Mouse (Mus musculus) neutrophil, adult 65 days (primary cell): Measurements from ENCODE around the gene Olfr690. TPM values are rescaled to one million over a fixed set of nuclear protein-coding genes. Genes with fewer than 3 reads are reported as not detected.

Experiments
- total RNA-seq: library from RNA; stranded (reverse); gene quantifications from 2 replicates; pipeline ENCODE4 v1.2.4, GENCODE M21; 2023

The Olfr690 gene
- not detected in 2 replicates for total RNA-seq

GRCm38 (mm10) chr7:105334004-105334403 lies at the start of gene Olfr690:
Gene Olfr690 (minus strand): TSS chr7:105334104.

GRCm38 (mm10) chr7:105374866-105375265 lies 41.0 kb upstream of the Olfr690 start, which contains the start of gene Gm5901:
Gene Gm5901 (plus strand): TSS chr7:105375038.

GRCm38 (mm10) chr7:105367930-105368329 lies 34.0 kb upstream of the Olfr690 start, which contains the start of gene Olfr692:
Gene Olfr692 (plus strand): TSS chr7:105368230.

GRCm38 (mm10) chr7:105342170-105342569 lies 8.3 kb upstream of the Olfr690 start, which contains the start of gene Olfr691:
Gene Olfr691 (minus strand): TSS chr7:105342270.

DNA sequence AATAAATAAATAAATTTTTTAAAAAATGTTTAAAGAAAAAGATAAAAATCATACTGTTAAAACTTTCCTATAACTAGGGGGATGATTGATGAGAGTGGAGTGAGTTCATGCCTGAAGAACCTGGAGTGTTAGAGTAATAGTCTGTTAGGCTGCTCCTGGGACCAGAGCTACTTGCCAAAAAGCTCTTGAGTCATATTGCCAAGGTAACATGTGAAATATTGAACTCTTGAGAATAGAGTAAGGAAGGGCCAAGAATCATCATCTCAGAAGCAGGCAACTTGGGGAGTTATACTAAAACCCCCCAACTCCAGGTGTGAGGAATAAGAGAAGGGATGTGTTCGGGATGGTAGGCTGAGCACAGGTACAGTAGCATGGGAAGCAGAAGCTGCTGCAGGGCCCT lies 23.0 kb downstream of the Olfr690 start, which contains the start of gene Olfr689:
Gene Olfr689 (plus strand): TSS at position 301 of the 400 bp plus-strand sequence.

DNA sequence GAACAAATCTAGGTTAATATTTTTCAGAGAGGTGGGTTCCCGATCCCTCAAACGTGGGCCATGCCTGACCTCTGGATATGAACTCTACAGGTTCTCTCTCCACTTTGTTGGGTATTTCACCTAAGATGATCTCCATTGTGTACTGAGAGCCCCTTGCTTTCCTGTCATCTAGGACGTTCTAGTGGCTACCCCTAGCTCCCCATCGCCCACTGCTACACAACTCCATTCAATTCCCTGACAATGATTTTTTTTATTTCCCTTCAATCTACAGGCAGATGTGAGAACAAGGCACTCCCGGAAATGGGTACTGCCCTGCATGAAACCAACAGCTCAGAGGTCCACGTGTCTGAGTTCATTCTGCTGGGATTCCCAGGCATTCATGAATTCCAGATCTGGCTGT lies 46.1 kb downstream of the Olfr690 start, which contains the start of gene Olfr688:
Gene Olfr688 (plus strand): TSS at position 301 of the 400 bp plus-strand sequence.

Other genes starting within 250 kb of the Olfr690 start
- gene Olfr680-ps1, start 241.3 kb downstream of the Olfr690 start, total RNA-seq, result not detected in 2 replicates
- gene Olfr681, start 217.3 kb downstream of the Olfr690 start, total RNA-seq, result not detected in 2 replicates
- gene Olfr683, start 187.1 kb downstream of the Olfr690 start, total RNA-seq, result not detected in 2 replicates
- not detected in 2 replicates for gene Olfr684, start 170.5 kb downstream of the Olfr690 start, total RNA-seq
- not detected in 2 replicates for gene Olfr685, start 148.1 kb downstream of the Olfr690 start, total RNA-seq
- gene Olfr686, start 126.6 kb downstream of the Olfr690 start, total RNA-seq, result not detected in 2 replicates
- gene Olfr688, start 46.0 kb downstream of the Olfr690 start, total RNA-seq, result not detected in 2 replicates
- not detected in 2 replicates for gene Olfr689, start 22.9 kb downstream of the Olfr690 start, total RNA-seq
- gene Olfr691, start 8.2 kb upstream of the Olfr690 start, total RNA-seq, result 0.27 and 0.32 TPM in 2 replicates
- gene Olfr692, start 34.1 kb upstream of the Olfr690 start, total RNA-seq, result not detected in 2 replicates
- not detected in 2 replicates for gene Gm5901, start 40.9 kb upstream of the Olfr690 start, total RNA-seq
- 152 and 227 TPM in 2 replicates for gene Fam160a2, start 66.0 kb upstream of the Olfr690 start, total RNA-seq
- gene Cnga4, start 70.5 kb upstream of the Olfr690 start, total RNA-seq, result 0.86 and 1.1 TPM in 2 replicates
- not detected in 2 replicates for gene Cckbr, start 91.6 kb upstream of the Olfr690 start, total RNA-seq
- not detected in 2 replicates for gene Cavin3, start 148.2 kb upstream of the Olfr690 start, total RNA-seq
- 19.4 and 20.6 TPM in 2 replicates for gene Smpd1, start 220.3 kb upstream of the Olfr690 start, total RNA-seq
- 1.5 and 1.6 TPM in 2 replicates for gene Apbb1, start 247.5 kb upstream of the Olfr690 start, total RNA-seq